ENCODE assay signal across 13 mouse cellular contexts in the genomic region with DNA sequence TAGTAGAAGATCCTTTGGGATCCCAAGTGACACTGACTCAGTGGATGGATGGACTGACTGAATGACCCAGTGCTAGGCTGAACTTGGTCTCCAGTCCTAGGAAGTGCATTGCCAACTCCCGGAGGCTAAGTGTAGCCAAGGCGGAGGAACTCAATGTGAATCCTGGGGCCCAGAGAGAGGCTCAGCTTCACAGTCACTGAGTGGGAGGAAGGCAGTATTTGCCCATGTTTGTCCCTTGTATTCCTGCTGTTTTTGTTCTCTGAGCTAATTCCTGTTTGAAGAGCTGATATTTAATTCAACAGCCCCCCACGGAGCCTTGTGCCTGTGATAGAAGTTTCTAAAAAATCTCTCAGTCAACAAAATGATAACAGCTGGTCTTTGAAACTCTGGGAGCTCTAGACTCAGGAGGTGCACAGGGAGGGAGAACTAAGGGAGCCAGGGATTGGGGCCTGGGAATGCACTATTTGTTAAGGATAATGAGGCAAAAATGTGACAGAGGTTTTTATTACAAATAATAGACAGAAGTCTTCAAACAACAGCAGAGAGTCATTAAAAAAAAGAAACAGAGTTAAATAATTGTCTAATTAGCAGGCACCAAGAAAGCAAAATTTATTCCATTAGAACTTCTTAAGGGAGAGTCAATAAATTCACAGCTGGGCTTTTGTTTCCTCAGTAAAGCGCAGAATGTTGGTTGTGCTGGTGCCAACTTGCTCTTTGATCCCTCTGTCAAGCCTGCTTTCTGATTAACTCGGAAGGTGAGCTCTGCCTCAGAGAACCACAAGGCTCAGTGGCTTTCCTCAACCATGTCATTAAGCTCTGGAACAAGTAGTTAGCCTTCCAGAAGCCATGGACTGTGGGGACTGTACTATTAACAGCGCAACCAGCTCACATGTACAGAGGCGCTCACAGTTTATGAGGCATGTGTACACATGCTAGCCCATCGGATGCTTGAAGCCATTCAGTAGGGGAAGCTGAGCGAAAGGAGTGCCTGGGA.
A peak's percentile ranks its signal among the peaks of the same experiment; 100 is the strongest.
DNase-seq lines count a peak whose midpoint lies in the region; ATAC-seq lines count a peak whose summit lies in the region.
"Had no signal": no experiment of that assay in that cellular context is flagged by ENCODE, and none has a peak within 500 bp of the region (broad histone marks: within the 10 kb centered on the region; RNA-seq: fewer than 3 reads in every experiment).

No protein-coding gene starts in this region.

- no peak overlapping the region for H3K4me2 ChIP-seq in forebrain, embryonic 16.5 days (ENCODE audit: low read length)
- no peak overlapping the region for H3K4me2 ChIP-seq in midbrain, embryonic 13.5 days (replicated peaks)
- H3K4me2 ChIP-seq: liver, embryonic 13.5 days had no signal

- H3K4me1 ChIP-seq in forebrain, embryonic 16.5 days (replicated peaks; ENCODE audit: control insufficient read depth, insufficient read depth, low read length) = no peaks in the 10 kb centered on the region
- H3K4me1 ChIP-seq in midbrain, embryonic 13.5 days (replicated peaks) = peaks cover 9% of the 10 kb centered on the region
- H3K4me1 ChIP-seq: liver, embryonic 13.5 days had no signal

- no peak overlapping the region for H3K27ac ChIP-seq in forebrain, embryonic 16.5 days (ENCODE audit: low read length)
- H3K27ac ChIP-seq in midbrain, embryonic 13.5 days = no peak overlapping the region; the same call in 1 of the 2 replicates
- H3K27ac ChIP-seq: liver, embryonic 13.5 days had no signal

- no peaks in the 10 kb centered on the region for H3K27me3 ChIP-seq in forebrain, embryonic 16.5 days (replicated peaks; ENCODE audit: control insufficient read depth, insufficient read depth, low read length)
- no peaks in the 10 kb centered on the region for H3K27me3 ChIP-seq in midbrain, embryonic 13.5 days
- H3K27me3 ChIP-seq: liver, embryonic 13.5 days had no signal

- no peak overlapping the region for H3K4me3 ChIP-seq in forebrain, embryonic 16.5 days (replicated peaks; ENCODE audit: low read length)
- H3K4me3 ChIP-seq in midbrain, embryonic 13.5 days (replicated peaks) = no peak overlapping the region
- H3K4me3 ChIP-seq: liver, embryonic 13.5 days had no signal

- 48% methylated on average over 9 of the region's 9 CpGs for WGBS in forebrain, embryonic 16.5 days
- 59% methylated on average over 9 of the region's 9 CpGs for WGBS in midbrain, embryonic 13.5 days

- peak; percentile 7 for DNase-seq in layer of hippocampus, adult 11-12 months (ENCODE audit: low spot score)
- no peak for DNase-seq in layer of hippocampus, postnatal 25 days (ENCODE audit: extremely low spot score in 1 of 2, low spot score in 1 of 2)
- DNase-seq in kidney, postnatal 10 days = peak; percentile 22
- no peak for DNase-seq in gastrocnemius, postnatal 25 days
- no peak for DNase-seq in ovary, adult 18-20 months (ENCODE audit: low spot score)
- DNase-seq: heart, adult 18-20 months; heart, postnatal 14 days; liver, embryonic 13.5 days; lung, postnatal 36 days; spleen, adult 18-20 months had no signal

- ATAC-seq in forebrain, embryonic 16.5 days = peak; percentile 77
- peak; percentile 67 for ATAC-seq in midbrain, embryonic 13.5 days
- ATAC-seq in inflammation-experienced regulatory T-cells, adult 6 months = no peak

- H3K9me3 ChIP-seq in forebrain, embryonic 16.5 days (ENCODE audit: control insufficient read depth, low read length) = no peaks in the 10 kb centered on the region
- H3K9me3 ChIP-seq in midbrain, embryonic 13.5 days = no peaks in the 10 kb centered on the region
- H3K9me3 ChIP-seq: liver, embryonic 13.5 days had no signal

- no peak overlapping the region for H3K9ac ChIP-seq in forebrain, embryonic 16.5 days (replicated peaks; ENCODE audit: low read depth, low read length)
- no peak overlapping the region for H3K9ac ChIP-seq in midbrain, embryonic 13.5 days (replicated peaks)
- H3K9ac ChIP-seq: liver, embryonic 13.5 days had no signal

- H3K36me3 ChIP-seq in forebrain, embryonic 16.5 days (ENCODE audit: control insufficient read depth, insufficient read depth) = no peaks in the 10 kb centered on the region
- H3K36me3 ChIP-seq in midbrain, embryonic 13.5 days = no peaks in the 10 kb centered on the region
- H3K36me3 ChIP-seq: liver, embryonic 13.5 days had no signal

Comparison
In these comparisons a context has a peak if more than half of its experiments do, and no peak if none do; other contexts are left out.
1. DNase-seq: peak in layer of hippocampus, adult 11-12 months (single experiment) and kidney, postnatal 10 days (single experiment); none in layer of hippocampus, postnatal 25 days (0 of 2), gastrocnemius, postnatal 25 days (single experiment) and ovary, adult 18-20 months (single experiment).